Mouse (Mus musculus): Measurements from ENCODE around the gene Gabra5. TPM values are rescaled to one million over a fixed set of nuclear protein-coding genes. Genes with fewer than 3 reads are reported as not detected.

Gabra5 gene
- polyA plus RNA-seq (2015; fragmentation: Nextera tagmentation; extraction: Ambion mirVana) = 0.15 TPM in 1 of 2 replicates, not detected in the other

DNA sequence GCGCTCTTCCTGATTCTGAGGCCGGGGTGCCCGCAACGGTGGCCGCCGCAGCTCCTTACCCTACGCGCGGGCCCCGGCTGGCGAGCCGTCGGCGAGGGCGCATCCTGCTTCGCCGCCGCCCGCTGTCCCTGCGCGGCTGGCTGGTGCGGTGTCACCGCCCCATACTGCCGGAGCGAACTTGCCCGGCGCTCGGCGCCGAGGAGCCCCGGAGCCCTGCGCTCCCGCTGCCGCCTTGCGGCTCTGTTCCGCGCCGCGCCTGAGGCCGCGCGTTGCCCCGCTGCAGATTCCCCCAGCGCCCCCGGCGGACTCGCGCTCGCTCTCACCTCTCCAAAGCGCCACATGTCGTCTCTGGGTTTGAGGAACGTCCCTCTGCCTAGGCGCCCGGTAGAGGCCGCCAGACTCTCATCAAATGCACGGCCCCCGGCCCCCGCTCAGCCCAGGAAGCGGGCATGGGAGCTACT, at the start of gene Gabra5:
Gene Gabra5, minus strand, starts transcription at position 379 of the 461 bp plus-strand sequence.
- H3K27me3 ChIP-seq (ENCODE audit: insufficient read depth, low read length) = peaks cover 52% of the 10 kb centered on the region
- no peaks in the 10 kb centered on the region for H3K4me1 ChIP-seq (ENCODE audit: insufficient read depth, low read length)
- peak; percentile 91 for ATAC-seq (ENCODE audit: low FRiP score, low TSS enrichment)
- H3K36me3 ChIP-seq (ENCODE audit: insufficient read depth, low read length) = no peaks in the 10 kb centered on the region
- under 1% methylated on average over 59 of the region's 59 CpGs for WGBS
- peak within 1 kb of the TSS; percentile 48 for H3K4me3 ChIP-seq (ENCODE audit: low read length)
- peak within 1 kb of the TSS; percentile 69 for H3K4me2 ChIP-seq (replicated peaks; ENCODE audit: low read depth, low read length)
- H3K9ac ChIP-seq (replicated peaks; ENCODE audit: low read length) = no peak within 1 kb of the TSS
- no peak within 1 kb of the TSS for H3K27ac ChIP-seq (ENCODE audit: low read length)
- no peaks in the 10 kb centered on the region for H3K9me3 ChIP-seq (ENCODE audit: low read length)

DNA sequence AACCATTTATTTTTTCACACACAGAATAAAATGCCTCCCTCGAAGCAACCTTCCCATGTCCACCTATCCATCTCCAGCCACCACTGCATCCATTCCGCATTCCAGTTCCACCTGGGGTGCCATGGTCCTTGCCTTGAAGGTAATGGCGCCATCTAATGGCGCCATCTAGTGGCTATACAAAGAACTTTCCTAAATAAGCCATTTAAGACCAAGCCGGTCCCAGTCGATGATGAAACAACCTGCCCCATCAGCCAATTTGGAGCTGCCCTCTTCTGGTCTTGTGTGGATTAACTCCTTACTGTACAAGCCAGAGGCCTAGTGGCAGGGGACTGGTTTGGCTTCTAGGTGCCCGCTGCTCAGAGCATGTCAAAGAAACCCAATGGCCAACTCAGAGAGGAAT, 28.7 kb upstream of the Gabra5 start:
- Histone ChIP-seq H3K36me3 (ENCODE audit: insufficient read depth, low read length) (no peaks in the 10 kb centered on the region), H3K9ac (replicated peaks; ENCODE audit: low read length) (no peak overlapping the region), H3K4me3 (ENCODE audit: low read length) (no peak overlapping the region), H3K9me3 (ENCODE audit: low read length) (no peaks in the 10 kb centered on the region), H3K27me3 (ENCODE audit: insufficient read depth, low read length) (no peaks in the 10 kb centered on the region), H3K4me1 (ENCODE audit: insufficient read depth, low read length) (no peaks in the 10 kb centered on the region), H3K27ac (ENCODE audit: low read length) (no peak overlapping the region), H3K4me2 (replicated peaks; ENCODE audit: low read depth, low read length) (no peak overlapping the region)
- WGBS = 19% methylated on average over 7 of the region's 7 CpGs
- peak; percentile 27; the same call in 1 of the 2 replicates for ATAC-seq (ENCODE audit: low FRiP score, low TSS enrichment)

DNA sequence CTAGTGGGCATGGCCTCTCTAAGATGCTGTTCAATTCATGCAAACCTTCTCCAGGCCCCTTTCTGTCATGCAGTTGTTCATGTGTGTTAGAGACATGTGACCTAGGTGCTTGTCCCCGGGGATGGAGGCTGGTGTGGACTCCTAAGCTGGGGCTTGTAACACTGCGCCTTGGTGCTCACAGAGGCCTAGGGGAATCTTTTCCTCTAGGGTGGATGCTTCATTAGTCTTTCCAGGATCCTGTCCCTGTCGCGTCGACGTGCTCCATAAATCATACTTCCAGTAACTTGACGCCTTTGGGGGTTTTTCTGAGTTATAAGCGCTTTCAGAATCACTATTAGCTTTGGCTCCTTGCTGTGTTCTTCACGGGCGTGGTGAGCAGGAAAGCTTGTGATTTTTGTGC, 22.8 kb upstream of the Gabra5 start:
- ATAC-seq (ENCODE audit: low FRiP score, low TSS enrichment) = no peak
- WGBS = 25% methylated on average over 10 of the region's 10 CpGs
- Histone ChIP-seq H3K27ac (ENCODE audit: low read length) (no peak overlapping the region), H3K36me3 (ENCODE audit: insufficient read depth, low read length) (no peaks in the 10 kb centered on the region), H3K4me2 (replicated peaks; ENCODE audit: low read depth, low read length) (no peak overlapping the region), H3K27me3 (ENCODE audit: insufficient read depth, low read length) (no peaks in the 10 kb centered on the region), H3K9ac (replicated peaks; ENCODE audit: low read length) (no peak overlapping the region), H3K4me3 (ENCODE audit: low read length) (no peak overlapping the region), H3K9me3 (ENCODE audit: low read length) (no peaks in the 10 kb centered on the region), H3K4me1 (ENCODE audit: insufficient read depth, low read length) (0 out of 2 replicates have a peak, but pooled peaks cover 2% of the 10 kb centered on the region)

DNA sequence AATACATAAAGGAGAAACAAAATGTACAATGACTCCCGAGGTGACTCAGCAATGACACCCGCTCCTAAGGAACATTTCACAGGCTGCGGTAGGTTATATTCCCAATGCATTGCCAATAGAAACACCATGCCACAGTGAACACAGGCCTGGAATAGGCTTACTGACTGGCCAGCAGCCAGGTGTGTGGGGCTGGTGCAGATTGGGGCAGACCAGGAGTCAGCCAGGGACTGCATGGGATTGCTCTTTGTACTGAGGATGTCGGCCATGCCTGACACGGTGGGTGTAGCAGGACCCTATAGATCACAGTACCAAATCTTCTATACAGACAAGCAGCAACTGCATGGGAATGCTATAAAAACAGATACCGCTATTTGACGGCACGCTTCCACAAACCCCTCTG, 20.1 kb upstream of the Gabra5 start:
- Histone ChIP-seq H3K27ac (ENCODE audit: low read length) (no peak overlapping the region), H3K4me1 (ENCODE audit: insufficient read depth, low read length) (0 out of 2 replicates have a peak, but pooled peaks cover 2% of the 10 kb centered on the region), H3K36me3 (ENCODE audit: insufficient read depth, low read length) (no peaks in the 10 kb centered on the region), H3K9me3 (ENCODE audit: low read length) (no peaks in the 10 kb centered on the region), H3K4me2 (replicated peaks; ENCODE audit: low read depth, low read length) (no peak overlapping the region), H3K4me3 (ENCODE audit: low read length) (no peak overlapping the region), H3K9ac (replicated peaks; ENCODE audit: low read length) (no peak overlapping the region), H3K27me3 (ENCODE audit: insufficient read depth, low read length) (no peaks in the 10 kb centered on the region)
- no peak for ATAC-seq (ENCODE audit: low FRiP score, low TSS enrichment)
- 83% methylated on average over 8 of the region's 8 CpGs for WGBS

DNA sequence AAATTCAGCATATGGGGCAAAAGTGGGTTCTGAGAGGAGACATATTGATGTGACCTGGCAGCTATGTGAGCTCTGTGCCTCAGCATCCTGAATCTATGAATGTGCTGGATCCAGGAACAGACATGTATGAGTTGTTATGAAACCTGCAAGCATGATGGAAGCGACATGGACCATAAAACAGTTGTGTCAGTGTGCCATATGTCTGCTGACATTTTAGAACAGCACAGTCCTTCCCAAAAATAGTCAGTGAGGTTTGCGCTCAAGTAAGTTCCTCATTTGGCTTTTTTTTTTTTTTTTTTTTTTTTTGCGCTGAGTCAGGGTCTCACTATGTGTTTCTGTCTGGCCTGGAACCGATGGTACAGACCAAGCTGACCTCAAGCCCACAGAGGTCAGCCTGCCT, 19.6 kb upstream of the Gabra5 start:
- H3K4me2 ChIP-seq (replicated peaks; ENCODE audit: low read depth, low read length) = no peak overlapping the region
- no peaks in the 10 kb centered on the region for H3K9me3 ChIP-seq (ENCODE audit: low read length)
- no peaks in the 10 kb centered on the region for H3K27me3 ChIP-seq (ENCODE audit: insufficient read depth, low read length)
- no peak overlapping the region for H3K4me3 ChIP-seq (ENCODE audit: low read length)
- no peak for ATAC-seq (ENCODE audit: low FRiP score, low TSS enrichment)
- H3K4me1 ChIP-seq (ENCODE audit: insufficient read depth, low read length) = 0 out of 2 replicates have a peak, but pooled peaks cover 2% of the 10 kb centered on the region
- 81% methylated on average over 4 of the region's 4 CpGs for WGBS
- H3K27ac ChIP-seq (ENCODE audit: low read length) = no peak overlapping the region
- H3K9ac ChIP-seq (replicated peaks; ENCODE audit: low read length) = no peak overlapping the region
- no peaks in the 10 kb centered on the region for H3K36me3 ChIP-seq (ENCODE audit: insufficient read depth, low read length)

DNA sequence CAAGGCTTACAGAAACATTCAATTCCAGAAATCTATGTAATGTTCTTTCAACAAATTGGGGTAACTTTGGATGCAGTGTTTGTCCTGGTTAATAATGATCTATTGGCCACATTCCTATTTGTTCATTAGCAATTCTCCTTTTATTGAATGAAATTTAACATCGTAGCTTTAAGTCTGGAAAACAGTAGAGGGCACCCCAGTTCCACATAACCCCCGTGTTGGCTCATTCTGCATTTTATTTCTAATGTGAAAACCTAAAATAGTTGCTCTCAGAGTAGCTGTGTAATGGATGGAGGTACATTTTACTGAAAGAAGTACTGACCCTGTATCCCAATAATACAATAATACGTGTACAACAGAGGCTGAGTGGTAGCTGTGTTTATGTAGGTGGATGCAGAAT, 3.1 kb upstream of the Gabra5 start:
- H3K4me2 ChIP-seq (replicated peaks; ENCODE audit: low read depth, low read length) = no peak overlapping the region
- ATAC-seq (ENCODE audit: low FRiP score, low TSS enrichment) = no peak

DNA sequence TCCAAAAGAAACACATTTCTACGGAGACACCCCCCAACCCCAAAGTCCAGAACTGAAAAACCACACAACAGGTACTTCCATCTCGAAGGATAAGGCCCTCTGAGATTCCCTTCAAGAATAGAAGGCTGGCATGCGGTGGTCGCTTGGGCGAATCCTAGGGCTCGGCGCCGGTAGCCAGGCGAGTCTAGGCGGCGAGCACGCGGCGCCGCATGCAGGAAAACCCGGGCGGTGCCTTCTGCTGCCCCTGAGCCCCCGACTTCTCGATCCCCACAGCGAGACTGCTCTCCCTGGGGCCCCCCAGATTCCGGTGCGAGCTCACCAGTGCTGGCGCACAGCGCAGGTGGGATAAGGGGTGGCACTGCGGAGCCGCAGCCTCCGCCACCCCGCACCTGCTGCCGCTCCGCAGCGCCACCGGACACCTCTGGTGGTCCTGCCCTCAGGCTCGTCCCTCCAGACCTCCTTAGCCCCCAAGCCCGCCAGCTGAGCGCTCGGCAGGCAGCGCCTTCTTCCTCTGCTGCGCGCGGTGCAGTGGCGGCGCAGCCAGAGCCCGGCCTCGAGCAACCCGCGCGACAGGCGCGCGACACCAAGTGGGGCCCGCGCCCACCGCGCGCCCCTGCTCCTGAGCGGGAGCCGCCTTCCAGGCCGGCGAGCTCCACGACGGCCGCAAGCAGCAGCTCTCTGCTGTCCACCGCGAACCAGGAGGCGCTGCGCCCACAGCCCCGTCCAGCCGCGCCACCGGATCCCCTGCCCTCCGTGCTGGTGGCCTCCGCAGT, 813 bp downstream of the Gabra5 start:
- H3K9me3 ChIP-seq (ENCODE audit: low read length) = no peaks in the 10 kb centered on the region
- H3K4me1 ChIP-seq (ENCODE audit: insufficient read depth, low read length) = no peaks in the 10 kb centered on the region
- no peaks in the 10 kb centered on the region for H3K36me3 ChIP-seq (ENCODE audit: insufficient read depth, low read length)
- peaks cover 52% of the 10 kb centered on the region for H3K27me3 ChIP-seq (ENCODE audit: insufficient read depth, low read length)
- 1% methylated on average over 71 of the region's 72 CpGs for WGBS
- H3K27ac ChIP-seq (ENCODE audit: low read length) = no peak overlapping the region
- H3K9ac ChIP-seq (replicated peaks; ENCODE audit: low read length) = no peak overlapping the region
- ATAC-seq (ENCODE audit: low FRiP score, low TSS enrichment) = peak; percentile 74
- peak overlapping the region; percentile 48 for H3K4me3 ChIP-seq (ENCODE audit: low read length)
- H3K4me2 ChIP-seq (replicated peaks; ENCODE audit: low read depth, low read length) = peak overlapping the region; percentile 69

More for the DNA sequence above, 3.1 kb upstream of the Gabra5 start:
- Histone ChIP-seq H3K9me3 (ENCODE audit: low read length) (no peaks in the 10 kb centered on the region), H3K27ac (ENCODE audit: low read length) (no peak overlapping the region), H3K9ac (replicated peaks; ENCODE audit: low read length) (no peak overlapping the region), H3K4me3 (ENCODE audit: low read length) (no peak overlapping the region), H3K27me3 (ENCODE audit: insufficient read depth, low read length) (peaks cover 36% of the 10 kb centered on the region), H3K36me3 (ENCODE audit: insufficient read depth, low read length) (no peaks in the 10 kb centered on the region), H3K4me1 (ENCODE audit: insufficient read depth, low read length) (no peaks in the 10 kb centered on the region)
- WGBS = 26% methylated on average over 3 of the region's 3 CpGs

DNA sequence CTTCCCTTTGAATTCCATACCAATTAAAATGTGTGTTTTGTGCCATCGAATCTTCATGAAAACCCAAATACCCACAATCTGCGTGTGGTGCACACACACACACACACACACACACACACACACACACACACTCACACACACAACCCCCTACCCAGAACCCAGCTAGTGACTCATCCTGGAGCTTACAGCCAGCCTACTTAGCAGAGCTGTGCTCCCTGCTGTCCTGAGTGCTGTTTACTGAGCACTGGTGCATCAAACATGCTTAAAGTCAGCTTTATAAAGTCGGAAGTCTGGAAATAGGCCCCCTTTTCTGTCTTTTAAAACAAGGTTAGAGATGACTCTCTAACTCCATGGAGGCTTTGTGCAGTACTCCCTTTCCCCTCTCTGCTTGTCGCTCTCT, 7.0 kb downstream of the Gabra5 start:
- Histone ChIP-seq H3K9ac (replicated peaks; ENCODE audit: low read length) (no peak overlapping the region), H3K27me3 (ENCODE audit: insufficient read depth, low read length) (peaks cover 17% of the 10 kb centered on the region), H3K27ac (ENCODE audit: low read length) (no peak overlapping the region), H3K4me3 (ENCODE audit: low read length) (no peak overlapping the region), H3K4me2 (replicated peaks; ENCODE audit: low read depth, low read length) (no peak overlapping the region), H3K36me3 (ENCODE audit: insufficient read depth, low read length) (no peaks in the 10 kb centered on the region), H3K9me3 (ENCODE audit: low read length) (no peaks in the 10 kb centered on the region), H3K4me1 (ENCODE audit: insufficient read depth, low read length) (no peaks in the 10 kb centered on the region)
- 84% methylated on average over 4 of the region's 4 CpGs for WGBS
- no peak for ATAC-seq (ENCODE audit: low FRiP score, low TSS enrichment)

DNA sequence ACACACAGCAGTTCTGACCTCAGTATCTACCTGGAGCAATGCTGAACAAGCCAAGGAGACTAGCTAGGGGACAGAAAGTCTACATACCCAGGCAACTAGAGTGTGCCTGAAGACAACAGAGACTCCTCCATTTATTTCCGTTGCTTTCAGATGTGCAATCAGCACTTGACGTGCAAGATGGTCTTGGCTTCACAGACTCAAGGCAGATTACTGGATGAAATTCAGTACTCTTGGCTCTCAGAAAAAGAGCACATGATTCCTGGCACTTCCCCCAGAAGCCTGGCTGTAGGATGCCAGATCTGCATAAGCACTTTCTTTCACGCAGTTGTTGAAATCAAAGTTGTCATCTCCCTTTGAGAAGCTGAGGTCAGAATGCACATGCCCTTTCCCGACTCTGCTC, 18.1 kb downstream of the Gabra5 start:
- no peak for ATAC-seq (ENCODE audit: low FRiP score, low TSS enrichment)
- H3K9ac ChIP-seq (replicated peaks; ENCODE audit: low read length) = no peak overlapping the region
- H3K27me3 ChIP-seq (ENCODE audit: insufficient read depth, low read length) = no peaks in the 10 kb centered on the region
- no peaks in the 10 kb centered on the region for H3K9me3 ChIP-seq (ENCODE audit: low read length)
- H3K36me3 ChIP-seq (ENCODE audit: insufficient read depth, low read length) = no peaks in the 10 kb centered on the region
- no peak overlapping the region for H3K4me2 ChIP-seq (replicated peaks; ENCODE audit: low read depth, low read length)
- H3K4me1 ChIP-seq (ENCODE audit: insufficient read depth, low read length) = no peaks in the 10 kb centered on the region
- H3K27ac ChIP-seq (ENCODE audit: low read length) = no peak overlapping the region
- WGBS = 80% methylated on average over 4 of the region's 4 CpGs
- H3K4me3 ChIP-seq (ENCODE audit: low read length) = no peak overlapping the region

DNA sequence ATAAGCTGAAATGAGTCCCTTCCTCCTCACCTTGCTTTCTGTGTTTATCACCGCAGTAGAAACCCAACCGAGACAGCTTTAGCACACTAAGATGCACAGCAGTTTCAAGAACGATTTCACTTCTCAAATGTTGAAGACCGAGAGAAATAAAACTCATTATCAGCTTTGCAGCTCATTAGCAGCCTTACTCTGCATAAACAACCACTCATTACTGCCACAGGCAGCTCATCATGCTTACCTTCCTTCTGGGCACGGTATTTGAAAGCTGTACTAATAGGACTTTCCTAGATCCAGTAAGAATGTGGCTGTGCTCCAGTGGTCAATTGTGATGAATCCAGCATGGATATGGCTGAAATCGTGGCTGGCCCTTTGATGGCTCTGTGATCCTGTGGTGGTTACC, 23.0 kb downstream of the Gabra5 start:
- Histone ChIP-seq H3K27ac (ENCODE audit: low read length) (no peak overlapping the region), H3K36me3 (ENCODE audit: insufficient read depth, low read length) (no peaks in the 10 kb centered on the region), H3K9me3 (ENCODE audit: low read length) (no peaks in the 10 kb centered on the region), H3K27me3 (ENCODE audit: insufficient read depth, low read length) (no peaks in the 10 kb centered on the region), H3K4me1 (ENCODE audit: insufficient read depth, low read length) (no peaks in the 10 kb centered on the region), H3K4me2 (replicated peaks; ENCODE audit: low read depth, low read length) (no peak overlapping the region), H3K4me3 (ENCODE audit: low read length) (no peak overlapping the region), H3K9ac (replicated peaks; ENCODE audit: low read length) (no peak overlapping the region)
- whole genome bisulfite sequencing = 72% methylated on average over 6 of the region's 6 CpGs
- no peak for ATAC-seq (ENCODE audit: low FRiP score, low TSS enrichment)

All from kidney, embryonic 16.5 days (tissue).